Mouse (Mus musculus) retina, postnatal 7 days (tissue): Measurements from ENCODE around the gene Ppp2r5c.

Source experiments
- DNase-seq: peaks from one replicate; pipeline ENCODE4 v3.0.0-alpha.2; 2012; ENCODE audit warnings: low read depth, low spot score

Ppp2r5c gene

DNA sequence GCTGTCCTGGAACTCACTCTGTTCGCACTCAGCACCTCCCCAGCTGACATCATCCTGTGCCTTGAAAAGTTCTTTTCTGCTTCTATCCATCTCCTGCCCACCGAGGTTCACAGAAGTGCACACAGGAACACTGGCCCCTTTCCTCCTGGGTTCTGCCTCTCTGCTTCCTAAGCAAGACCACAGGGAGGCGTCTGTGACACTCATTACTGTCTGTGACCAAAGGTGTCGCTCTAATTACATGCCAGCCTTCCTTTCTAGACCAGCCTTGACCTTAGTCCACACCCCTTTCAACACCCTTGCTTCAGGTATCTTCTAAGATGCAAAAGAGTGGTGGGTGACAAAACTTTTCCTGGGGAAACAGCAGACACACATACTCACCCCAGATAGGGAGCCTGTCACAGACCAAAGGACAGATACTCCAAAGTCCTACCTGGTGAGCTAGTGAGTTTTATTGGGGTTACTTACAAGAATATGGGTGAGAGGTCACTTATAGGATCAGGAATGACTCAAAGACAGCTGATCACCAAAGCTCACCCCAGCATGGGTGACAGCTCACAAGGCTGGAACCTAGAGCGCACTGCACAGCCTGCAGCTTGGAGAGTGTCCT, 8.4 kb upstream of the Ppp2r5c start:
- DNase-seq = peak; percentile 33

DNA sequence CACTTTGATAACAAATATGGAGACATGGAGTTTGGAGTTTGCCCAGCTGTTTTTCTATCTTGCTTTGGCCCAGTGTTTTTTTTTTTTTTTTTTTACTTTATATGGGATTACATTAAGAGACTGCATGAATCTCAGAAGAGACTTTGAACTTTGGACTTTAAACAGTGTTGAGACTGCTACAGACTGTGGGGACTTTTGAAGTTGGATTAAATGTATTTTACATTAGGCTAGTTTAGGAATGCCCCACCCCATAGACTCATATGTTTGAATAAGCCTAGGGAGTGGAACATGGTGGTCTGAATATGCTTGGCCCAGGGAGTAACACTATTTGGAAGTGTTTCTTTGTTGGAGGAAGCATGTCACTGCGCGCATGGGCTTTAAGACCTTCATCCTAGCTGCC, 4.7 kb upstream of the Ppp2r5c start:
- no peak for DNase-seq

DNA sequence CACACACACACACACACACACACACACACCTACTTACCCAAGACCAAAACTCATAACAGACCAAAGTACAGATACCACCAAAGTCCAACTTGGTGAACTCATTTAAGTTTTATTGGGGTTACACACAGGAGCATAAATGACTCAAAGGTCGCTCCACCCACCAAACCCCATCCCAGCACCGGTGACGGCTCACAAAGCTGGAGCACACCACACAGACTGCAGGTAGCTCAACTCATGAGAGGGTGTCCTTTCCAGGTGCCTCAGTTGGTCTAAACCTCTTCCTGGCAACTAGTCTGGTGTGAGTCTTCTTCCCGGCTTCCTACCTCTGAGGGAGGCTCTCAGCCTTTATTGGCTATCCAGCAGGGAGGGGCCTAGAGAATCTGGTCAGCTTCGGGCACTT, 2.4 kb upstream of the Ppp2r5c start:
- no peak for DNase-seq

DNA sequence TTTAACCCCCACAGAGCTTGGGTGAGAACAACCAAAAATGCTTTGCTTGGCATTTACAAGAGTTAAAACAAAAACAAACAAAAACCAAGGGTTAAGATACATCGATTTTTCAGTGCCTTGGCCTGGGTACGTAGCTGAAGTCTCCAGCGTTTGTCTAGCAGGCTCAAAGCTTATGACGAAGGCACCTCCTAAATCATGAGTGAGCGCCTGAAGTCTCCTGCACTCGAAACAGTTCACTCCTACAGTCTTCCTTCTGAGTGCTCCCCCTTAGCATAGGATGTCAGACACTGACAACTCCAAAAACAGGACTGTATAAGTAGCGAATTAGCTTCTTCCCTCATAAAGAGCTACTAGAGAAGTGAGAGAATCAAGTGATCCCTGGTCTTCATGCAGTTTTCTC, 1.1 kb upstream of the Ppp2r5c start:
- no peak for DNase-seq

DNA sequence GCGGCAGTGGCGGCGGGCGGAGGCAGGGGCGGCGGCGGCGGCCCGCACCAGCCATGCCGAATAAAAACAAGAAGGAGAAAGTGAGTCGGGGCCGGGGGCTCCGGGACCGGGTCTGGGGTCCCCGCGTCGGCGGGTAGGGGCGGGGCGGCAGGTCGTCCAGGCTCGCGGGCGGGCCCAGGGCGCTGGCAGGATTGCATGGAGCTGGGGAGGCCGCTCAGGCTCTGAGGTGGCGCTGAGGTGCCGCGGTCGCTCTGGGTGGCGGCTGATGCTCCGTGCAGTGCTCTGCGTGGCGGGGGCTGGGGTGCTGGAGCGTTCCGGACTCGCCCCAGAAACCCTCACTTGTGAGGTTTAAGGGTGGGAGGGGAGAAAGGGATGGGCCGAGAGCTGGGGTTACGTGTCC, 386 bp downstream of the Ppp2r5c start:
- DNase-seq = no peak

DNA sequence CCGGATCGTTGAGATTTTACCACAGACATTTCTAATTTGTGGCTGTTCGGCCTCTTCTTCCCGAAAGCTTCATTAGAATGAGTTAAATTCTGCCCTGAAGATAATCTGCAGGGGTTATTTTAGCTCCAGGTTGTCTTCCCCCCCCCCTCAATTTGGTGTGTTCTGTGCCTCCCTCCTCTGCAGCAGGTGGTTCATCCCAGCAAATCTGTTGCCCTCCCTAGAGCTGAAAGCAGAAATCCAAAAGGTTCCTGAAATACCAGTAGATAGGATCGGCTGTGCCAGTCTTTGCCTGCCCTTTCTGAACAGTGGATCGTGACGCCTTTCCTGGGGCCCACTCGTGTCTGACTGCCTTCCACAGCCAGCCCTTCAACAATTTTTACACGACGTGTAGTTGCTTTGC, 1.8 kb downstream of the Ppp2r5c start:
- DNase-seq = no peak

DNA sequence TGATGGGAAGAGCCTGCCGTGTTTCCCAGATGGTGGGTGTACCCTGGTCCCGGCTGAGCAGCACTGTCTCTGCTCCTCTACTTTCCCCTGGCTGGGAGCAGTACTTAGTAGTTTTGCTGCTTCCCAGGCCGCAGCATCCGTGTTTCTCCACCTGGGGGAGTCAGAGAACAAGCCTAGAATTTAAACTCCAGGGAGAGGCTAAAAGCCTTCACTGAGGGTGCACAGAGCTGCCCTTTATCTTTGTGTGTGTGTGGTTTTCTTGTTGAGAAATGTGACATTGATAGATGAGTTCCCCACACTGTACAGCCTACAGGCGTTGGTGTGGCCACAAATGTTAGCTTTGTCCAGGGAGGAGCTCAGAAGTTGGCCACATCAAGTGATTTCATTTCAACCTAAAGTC, 7.3 kb downstream of the Ppp2r5c start:
- DNase-seq = peak; percentile 59

DNA sequence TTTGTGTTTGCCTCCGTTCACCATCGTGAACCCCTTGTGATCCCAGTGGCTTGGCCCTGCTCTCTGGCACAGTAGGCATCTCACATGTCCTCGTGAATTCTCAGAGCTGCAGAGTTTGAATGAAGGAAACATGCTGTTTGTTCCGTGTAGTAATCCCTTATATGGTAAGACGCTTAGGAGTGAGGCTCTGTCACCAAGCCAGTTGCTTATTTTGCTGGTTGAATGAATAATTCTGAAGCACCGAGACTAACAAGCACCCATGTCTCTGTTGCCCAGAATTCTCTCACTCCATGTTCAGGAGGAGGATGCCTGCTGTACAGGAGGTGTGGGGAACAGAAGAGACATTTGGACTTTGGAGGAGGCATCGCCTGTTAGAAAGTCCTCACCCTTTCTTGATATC, 9.1 kb downstream of the Ppp2r5c start:
- DNase-seq = no peak

DNA sequence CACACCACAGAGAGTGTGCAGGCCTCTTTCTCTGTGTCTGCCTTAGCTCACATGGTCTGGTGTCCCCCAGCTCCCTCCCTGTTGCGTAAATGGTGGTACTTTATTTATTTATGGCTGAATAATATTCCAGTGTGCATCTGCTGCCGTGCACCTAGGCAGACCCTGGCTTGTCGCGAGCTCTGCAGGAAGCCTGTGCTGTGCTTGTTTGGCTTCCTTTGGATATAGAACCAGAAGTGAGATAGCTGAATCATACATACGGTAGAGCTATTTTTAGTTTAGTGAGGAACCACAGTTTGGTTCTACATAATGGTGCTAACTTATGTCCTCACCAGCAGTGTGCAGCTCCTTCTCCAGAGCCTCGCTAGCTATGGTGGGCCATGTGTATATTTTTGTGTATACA, 11.7 kb downstream of the Ppp2r5c start:
- DNase-seq = no peak

DNA sequence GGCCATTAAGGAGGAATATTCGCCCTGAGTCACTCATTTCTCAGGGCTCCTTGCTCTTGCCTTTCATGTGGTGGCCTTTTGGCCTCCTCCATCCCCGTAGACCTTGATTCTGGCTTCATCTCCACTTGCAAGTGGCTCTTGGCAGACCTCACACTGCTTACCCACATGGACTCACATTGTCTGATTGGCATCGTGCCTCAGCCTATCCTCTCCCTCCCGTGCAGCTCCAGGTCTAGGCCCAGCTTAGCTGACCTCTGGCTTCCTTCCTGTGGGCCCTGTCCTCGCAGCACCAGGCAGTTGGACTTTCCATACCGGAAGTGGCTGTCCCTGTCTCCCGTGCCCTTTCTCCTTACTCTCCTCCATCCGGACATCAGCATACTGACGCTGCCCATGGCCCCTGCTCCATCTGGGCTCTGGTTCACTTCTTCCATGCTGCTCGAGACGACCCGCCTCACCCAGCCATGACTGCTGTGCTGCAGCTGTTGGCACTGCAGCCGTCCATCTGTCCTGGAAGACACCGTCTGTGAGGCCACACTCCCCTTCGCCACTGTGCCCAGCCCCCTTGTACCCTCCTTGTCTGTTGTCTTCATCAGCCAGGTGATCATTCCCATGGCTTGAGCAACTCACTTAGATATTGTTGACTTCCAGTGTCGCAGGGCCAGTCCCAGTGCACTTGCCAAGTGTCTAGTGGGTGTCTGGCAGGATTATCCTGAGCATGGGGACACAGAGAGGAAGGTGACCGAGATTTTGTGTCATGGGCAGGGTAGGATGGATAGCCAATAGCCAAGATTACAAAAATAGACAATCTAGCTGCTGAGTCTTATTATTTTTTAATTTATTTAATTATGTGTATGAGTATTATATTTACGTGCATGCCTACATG, 13.7 kb downstream of the Ppp2r5c start:
- no peak for DNase-seq

DNA sequence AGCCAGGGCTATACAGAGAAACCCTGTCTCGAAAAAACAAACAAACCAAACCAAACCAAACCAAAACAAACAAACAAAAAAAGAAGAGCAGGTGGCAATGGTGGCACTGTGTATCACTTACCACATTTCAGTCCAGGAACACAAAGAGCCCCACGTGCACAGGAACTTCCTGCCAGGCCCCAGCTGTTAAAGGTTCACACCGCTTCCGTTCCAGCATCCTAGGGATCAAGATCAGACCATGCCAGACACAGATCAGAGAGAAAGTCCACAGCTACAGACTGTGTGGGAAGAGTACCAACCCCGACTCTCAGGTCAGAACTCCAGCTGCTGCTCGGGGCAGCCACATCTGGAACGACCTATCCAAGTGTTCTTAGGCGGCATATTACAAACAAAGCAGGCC, 16.8 kb downstream of the Ppp2r5c start:
- no peak for DNase-seq

DNA sequence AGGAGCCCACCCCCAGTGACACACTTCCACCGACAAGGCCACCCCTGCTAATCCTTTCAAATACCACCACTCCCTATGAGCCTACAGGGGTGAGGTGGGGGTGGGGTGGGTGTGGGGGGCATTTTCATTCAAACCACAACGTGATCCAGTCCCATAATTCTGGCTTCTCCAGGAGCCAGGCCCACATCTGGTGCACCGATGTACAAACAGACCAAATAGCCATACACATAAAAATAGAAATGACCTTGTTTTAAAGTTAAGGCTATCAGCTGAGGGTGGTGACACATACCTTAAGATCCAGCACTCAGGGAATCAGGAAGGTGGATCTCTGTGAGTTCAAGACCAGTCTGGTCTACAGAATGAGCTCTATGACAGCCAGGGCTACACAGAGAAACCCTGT, 24.5 kb downstream of the Ppp2r5c start:
- DNase-seq = no peak

DNA sequence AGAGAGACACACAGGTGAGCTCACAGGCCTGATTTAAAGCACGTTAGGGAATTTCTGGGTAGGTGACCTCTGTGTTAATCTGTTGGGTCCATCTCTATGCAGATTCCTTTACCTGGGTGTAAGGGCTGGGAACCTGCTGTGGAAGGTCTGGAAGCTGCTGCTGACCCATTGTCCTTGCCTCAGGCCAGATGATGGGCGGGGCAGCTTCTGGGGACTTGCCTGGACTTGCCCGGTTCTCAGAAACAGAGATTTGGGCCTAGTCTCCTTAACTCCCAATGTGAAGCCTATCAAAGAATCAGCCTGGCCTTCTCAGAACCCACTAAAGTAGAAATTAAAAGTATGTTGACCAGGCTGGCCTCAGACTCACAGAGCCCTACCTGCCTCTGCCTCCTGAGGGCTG, 25.3 kb downstream of the Ppp2r5c start:
- DNase-seq = no peak

DNA sequence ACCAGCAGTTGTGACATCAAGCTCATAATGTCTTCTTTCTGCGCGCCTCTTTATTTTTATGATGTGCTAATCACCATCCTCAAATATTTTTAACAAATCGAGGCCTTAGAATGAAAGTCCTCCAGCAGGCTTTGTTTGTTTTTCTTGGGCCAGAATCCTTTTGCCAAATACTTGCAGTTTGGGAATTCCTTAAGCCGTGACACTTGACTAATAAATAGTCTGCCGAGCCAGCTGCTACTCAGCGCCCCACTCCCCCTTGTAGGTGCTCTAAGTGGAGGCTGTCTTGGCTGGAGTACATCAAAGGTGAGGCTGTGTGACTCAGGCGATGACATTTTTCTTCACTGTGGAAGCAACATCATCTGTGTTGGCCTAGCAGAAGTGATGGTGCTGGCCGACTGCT, 27.6 kb downstream of the Ppp2r5c start:
- no peak for DNase-seq

DNA sequence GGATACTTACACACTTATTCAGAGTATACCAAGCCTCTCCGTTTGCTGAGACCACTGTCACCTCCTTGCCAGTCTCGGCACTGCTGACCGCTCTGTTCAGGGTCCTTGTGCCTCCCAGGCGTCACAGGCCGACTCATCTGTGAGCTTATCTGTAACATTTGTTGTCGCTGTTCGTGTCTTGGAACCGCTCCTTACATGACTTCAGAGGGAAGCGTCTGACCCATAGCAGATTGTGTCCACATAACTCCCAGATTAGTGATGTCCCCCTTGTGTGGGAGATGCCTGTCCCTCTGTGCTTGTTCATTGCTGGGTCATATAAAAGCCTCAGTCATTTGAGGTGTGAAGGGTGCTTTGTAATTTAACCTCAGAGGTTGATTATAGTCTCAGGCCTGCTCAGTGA, 29.6 kb downstream of the Ppp2r5c start:
- no peak for DNase-seq

DNA sequence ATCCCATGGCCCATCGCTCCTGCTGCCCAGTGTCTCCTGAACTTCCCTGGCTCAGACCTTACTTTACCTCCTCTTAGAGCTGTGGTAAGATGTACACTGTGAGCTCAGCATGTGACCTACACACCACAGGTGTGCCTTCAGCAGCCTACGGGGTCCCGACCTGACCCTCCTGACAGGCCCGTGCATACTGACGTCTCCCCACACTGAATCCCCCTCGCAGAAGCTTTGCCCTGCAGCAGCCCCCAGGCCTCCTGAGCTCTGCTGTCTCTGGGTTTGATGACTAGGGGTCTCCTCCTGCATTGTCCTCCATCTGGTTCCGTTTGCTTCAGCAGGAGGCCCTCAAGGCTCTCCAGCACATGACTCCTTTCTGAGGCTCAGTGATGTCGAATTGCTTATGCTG, 31.0 kb downstream of the Ppp2r5c start:
- no peak for DNase-seq

DNA sequence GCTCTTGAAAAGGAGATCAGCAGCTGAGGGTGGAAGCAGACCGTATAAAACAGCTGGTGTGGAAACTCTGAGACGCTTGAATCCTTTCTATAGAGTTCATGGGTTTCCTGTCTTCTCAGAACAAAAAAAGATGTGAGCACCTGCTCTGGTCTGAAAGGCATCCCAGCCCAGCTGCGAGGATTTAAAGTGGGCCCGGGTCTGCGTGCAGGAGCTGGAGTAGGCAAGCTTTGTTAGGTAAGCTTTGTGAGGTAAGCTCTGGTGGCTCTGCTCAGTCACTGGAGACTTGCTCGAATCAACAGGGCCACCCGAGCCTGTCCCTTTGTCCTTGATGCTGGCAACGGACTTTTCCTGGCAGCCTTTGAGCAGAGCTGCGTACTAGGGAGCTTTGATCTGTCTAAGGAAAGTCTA, 31.7 kb downstream of the Ppp2r5c start:
- DNase-seq = no peak

DNA sequence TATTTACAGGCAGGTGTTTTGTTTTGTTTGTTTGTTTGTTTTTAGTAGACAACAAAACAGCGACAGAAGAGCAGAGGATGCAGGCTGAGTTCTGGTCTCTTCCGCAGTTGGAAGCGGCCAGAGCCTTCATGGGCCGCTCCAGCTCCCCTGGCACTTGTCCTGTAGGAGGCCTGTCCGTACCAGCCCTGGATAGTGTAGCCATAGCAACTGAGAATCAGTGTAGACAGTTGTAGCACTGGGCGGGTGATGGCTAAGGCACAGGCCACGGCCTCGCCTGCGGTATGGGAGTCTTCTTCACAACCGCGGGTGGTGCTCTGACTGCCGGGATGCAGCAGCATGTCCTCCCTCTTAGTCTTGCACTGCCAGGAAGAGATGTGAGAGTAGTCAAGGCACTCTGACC, 32.3 kb downstream of the Ppp2r5c start:
- DNase-seq = no peak

DNA sequence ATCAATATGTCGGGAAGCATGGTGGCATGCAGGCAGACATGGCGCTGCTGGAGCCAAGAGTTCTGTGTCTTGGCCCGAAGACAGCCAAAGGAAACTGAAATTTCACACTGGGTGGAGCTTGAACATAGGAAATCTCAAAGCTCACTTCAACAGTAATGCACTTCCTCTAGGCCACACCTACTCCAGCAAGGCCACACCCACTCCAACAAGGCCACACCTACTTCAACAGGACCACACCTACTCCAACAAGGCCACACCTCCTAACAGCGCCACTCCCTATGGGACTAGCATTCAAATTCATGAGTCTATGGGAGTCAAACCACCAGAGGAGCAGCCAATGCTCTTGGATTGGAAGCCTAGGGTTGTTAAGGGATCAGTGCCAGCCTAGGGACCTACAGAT, 33.8 kb downstream of the Ppp2r5c start:
- no peak for DNase-seq

DNA sequence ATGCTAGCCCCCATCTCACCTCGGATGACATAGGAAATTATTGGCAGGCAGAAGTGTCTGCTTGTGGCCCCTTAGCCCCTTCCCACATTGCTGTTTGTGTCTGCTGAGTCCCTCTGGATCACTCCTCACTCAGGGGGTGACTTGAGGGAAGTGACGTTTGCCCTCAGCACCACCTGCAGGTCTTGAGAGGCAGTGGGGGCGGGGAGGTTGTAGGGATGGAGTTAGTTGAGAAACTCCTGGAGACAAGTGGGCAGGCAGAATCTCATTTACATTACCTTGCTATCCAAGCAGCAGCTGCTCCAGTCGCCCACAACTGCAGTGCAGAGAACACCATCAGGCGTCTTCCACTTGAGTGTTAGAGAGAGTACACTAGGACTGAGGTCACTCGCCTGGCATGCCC, 36.8 kb downstream of the Ppp2r5c start:
- DNase-seq = no peak

DNA sequence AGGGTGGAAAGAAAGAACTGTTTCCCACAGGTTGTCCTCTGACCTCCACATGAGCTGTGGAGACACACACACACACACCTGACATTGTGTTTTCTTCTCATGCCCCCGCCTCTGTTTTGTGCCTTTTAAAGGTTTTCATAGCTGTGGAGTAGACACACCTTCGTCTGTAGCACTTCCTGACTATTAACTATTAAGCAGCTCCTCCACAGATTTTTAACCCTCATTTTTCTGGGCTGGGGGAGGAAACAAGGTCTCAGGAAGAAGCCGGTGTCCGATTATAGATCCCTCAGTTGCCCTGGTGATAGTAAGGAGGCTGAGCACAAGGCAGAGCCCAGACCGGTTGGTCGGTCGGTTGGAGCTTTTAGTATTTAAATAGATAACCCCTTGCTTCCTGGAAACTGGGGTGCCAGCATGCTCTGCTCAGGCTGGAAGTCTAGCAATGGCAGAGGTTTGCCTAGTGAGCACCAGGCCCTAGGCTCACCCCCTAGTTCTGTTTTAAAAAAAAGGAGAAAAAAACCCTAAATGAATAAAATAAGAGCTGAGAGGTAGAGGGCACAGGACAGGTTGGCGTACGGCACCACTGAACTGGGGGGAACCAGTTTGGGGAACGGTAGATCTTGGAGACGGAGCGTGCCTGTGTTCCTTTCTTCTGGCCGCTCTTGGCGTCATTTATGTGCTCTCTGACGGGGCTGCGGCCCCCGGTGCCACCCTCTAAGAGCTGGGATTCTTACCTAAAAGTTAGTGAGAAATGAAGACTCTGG, 38.1 kb downstream of the Ppp2r5c start:
- DNase-seq = no peak

DNA sequence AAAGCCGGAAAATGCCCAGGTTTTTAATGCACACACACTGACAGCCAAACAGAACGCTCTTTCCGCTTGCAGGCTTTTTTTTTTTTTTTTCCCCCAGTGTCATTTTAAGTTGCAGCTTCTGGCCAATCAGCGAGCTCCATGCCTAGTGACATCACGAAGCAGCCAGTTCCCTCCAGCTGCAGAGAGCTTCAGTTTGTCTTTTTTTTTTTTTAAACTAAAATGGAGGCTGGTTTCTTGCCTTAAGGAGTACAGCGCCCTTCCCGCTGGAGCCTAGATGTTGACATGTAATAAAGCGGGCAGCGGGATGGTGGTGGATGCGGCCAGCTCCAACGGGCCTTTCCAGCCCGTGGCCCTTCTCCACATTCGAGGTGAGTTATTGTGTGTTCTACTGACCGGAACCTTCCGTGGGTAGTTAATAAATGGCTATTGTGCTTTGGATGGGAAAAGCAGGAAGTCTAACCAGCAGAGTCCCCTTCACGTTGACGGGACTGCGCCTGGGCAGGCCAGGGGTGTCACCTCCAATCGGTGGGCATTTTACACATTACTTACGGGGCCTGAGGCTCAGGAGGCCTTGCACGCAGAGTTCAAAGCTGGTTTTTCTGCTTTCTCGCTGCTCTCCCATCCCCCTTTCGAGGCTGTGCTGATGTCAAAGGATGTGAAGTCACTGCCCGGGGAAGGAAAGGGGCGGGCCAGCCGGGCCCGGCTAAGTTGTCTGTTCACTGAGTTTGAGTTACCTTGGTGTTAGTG, 38.8 kb downstream of the Ppp2r5c start:
- DNase-seq = peak; percentile 66
